Mouse (Mus musculus): ENCODE measurements around the gene Bmp6. TPM values are rescaled to one million over a fixed set of nuclear protein-coding genes. Genes with fewer than 3 reads are reported as not detected.

The Bmp6 gene
- polyA plus RNA-seq (2014; fragmentation: Nextera tagmentation; extraction: Ambion mirVana), result 0.27 and 0.57 TPM in 2 replicates

DNA sequence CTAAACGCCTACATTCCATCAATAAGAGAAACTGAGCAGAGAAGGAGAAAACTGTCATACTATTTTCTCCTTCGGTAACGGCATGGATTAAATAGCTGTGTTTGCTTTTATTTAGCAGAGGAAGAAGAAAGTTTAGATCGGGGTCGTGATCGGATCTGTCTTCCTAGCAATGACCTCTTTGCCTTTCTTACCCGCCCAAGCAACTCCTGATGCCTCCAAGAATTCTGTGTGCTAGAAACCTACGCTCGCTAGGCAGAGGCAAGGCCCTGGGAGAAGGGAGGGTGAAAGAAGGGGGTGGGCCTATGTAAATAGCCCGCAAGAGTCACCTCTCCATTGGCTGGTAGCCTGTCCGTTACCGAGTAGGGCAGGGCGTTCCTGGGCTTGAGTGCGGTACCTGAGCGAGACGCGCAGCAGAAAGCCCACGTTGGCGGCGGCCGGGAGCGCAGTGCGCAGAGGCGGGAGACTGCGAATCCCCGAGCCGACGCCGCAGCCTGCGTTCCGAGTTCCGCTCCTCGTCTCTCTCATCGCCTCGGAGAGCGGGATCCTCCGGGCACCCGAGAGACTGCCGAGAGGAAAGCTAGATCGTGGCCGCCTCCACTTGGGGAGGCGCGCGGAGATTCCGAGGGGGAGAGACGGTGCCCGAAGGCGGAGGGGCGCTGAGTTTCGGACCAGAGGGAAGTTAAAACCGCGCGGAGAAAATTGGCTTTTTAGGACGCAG lies at the start of gene Bmp6:
Bmp6 (plus strand) TSS at position 395 of the 718 bp plus-strand sequence.
- no peaks in the 10 kb centered on the region for H3K36me3 ChIP-seq (ENCODE audit: control insufficient read depth, insufficient read depth, low read length)

GRCm38 (mm10) chr13:38296166-38296565 lies 48.7 kb upstream of the Bmp6 start:
- DNase-seq (ENCODE audit: low spot score), result no peak
- Histone ChIP-seq H3K9ac (ENCODE audit: low read depth, low read length) (no peak overlapping the region), H3K4me3 (ENCODE audit: low read depth, low read length) (no peak overlapping the region), H3K27me3 (replicated peaks; ENCODE audit: control insufficient read depth, insufficient read depth, low read length) (no peaks in the 10 kb centered on the region), H3K4me1 (replicated peaks; ENCODE audit: control insufficient read depth, insufficient read depth, low read length) (no peaks in the 10 kb centered on the region), H3K9me3 (ENCODE audit: control insufficient read depth, low read length) (no peaks in the 10 kb centered on the region), H3K4me2 (no peak overlapping the region), H3K36me3 (ENCODE audit: control insufficient read depth, insufficient read depth, low read length) (no peaks in the 10 kb centered on the region), H3K27ac (ENCODE audit: low read depth, low read length) (no peak overlapping the region)
- 70% methylated on average over 8 of the region's 8 CpGs for WGBS
- no peak for ATAC-seq (replicated peaks; ENCODE audit: low FRiP score)

More for the DNA sequence above, at the start of gene Bmp6:
- Histone ChIP-seq H3K9me3 (ENCODE audit: control insufficient read depth, low read length) (no peaks in the 10 kb centered on the region), H3K9ac (ENCODE audit: low read depth, low read length) (no peak within 1 kb of the TSS), H3K27me3 (replicated peaks; ENCODE audit: control insufficient read depth, insufficient read depth, low read length) (peaks cover 53% of the 10 kb centered on the region), H3K4me1 (replicated peaks; ENCODE audit: control insufficient read depth, insufficient read depth, low read length) (0 out of 2 replicates have a peak, but pooled peaks cover 4% of the 10 kb centered on the region), H3K4me3 (ENCODE audit: low read depth, low read length) (peak within 1 kb of the TSS; percentile 47), H3K27ac (ENCODE audit: low read depth, low read length) (no peak within 1 kb of the TSS), H3K4me2 (peak within 1 kb of the TSS; percentile 75)
- 3% methylated on average over 54 of the region's 54 CpGs for WGBS
- peak; percentile 69 for DNase-seq (ENCODE audit: low spot score)
- ATAC-seq (replicated peaks; ENCODE audit: low FRiP score), result peak; percentile 76

GRCm38 (mm10) chr13:38296601-38297000 lies 48.3 kb upstream of the Bmp6 start:
- ATAC-seq (replicated peaks; ENCODE audit: low FRiP score), result no peak

GRCm38 (mm10) chr13:38311125-38311524 lies 33.8 kb upstream of the Bmp6 start:
- DNase-seq (ENCODE audit: low spot score) (no peak), ATAC-seq (replicated peaks; ENCODE audit: low FRiP score) (no peak)
- 76% methylated on average over 3 of the region's 3 CpGs for WGBS
- Histone ChIP-seq H3K4me2 (no peak overlapping the region), H3K9me3 (ENCODE audit: control insufficient read depth, low read length) (no peaks in the 10 kb centered on the region), H3K4me1 (replicated peaks; ENCODE audit: control insufficient read depth, insufficient read depth, low read length) (no peaks in the 10 kb centered on the region), H3K9ac (ENCODE audit: low read depth, low read length) (no peak overlapping the region), H3K4me3 (ENCODE audit: low read depth, low read length) (no peak overlapping the region), H3K36me3 (ENCODE audit: control insufficient read depth, insufficient read depth, low read length) (no peaks in the 10 kb centered on the region), H3K27ac (ENCODE audit: low read depth, low read length) (no peak overlapping the region), H3K27me3 (replicated peaks; ENCODE audit: control insufficient read depth, insufficient read depth, low read length) (no peaks in the 10 kb centered on the region)

More at GRCm38 (mm10) chr13:38296601-38297000, 48.3 kb upstream of the Bmp6 start:
- H3K27ac ChIP-seq (ENCODE audit: low read depth, low read length), result no peak overlapping the region
- H3K4me3 ChIP-seq (ENCODE audit: low read depth, low read length), result no peak overlapping the region
- H3K9me3 ChIP-seq (ENCODE audit: control insufficient read depth, low read length), result no peaks in the 10 kb centered on the region
- H3K27me3 ChIP-seq (replicated peaks; ENCODE audit: control insufficient read depth, insufficient read depth, low read length), result no peaks in the 10 kb centered on the region
- DNase-seq (ENCODE audit: low spot score), result no peak
- no peak overlapping the region for H3K9ac ChIP-seq (ENCODE audit: low read depth, low read length)
- no peaks in the 10 kb centered on the region for H3K4me1 ChIP-seq (replicated peaks; ENCODE audit: control insufficient read depth, insufficient read depth, low read length)
- H3K4me2 ChIP-seq, result no peak overlapping the region
- WGBS, result 51% methylated on average over 8 of the region's 8 CpGs
- no peaks in the 10 kb centered on the region for H3K36me3 ChIP-seq (ENCODE audit: control insufficient read depth, insufficient read depth, low read length)

DNA sequence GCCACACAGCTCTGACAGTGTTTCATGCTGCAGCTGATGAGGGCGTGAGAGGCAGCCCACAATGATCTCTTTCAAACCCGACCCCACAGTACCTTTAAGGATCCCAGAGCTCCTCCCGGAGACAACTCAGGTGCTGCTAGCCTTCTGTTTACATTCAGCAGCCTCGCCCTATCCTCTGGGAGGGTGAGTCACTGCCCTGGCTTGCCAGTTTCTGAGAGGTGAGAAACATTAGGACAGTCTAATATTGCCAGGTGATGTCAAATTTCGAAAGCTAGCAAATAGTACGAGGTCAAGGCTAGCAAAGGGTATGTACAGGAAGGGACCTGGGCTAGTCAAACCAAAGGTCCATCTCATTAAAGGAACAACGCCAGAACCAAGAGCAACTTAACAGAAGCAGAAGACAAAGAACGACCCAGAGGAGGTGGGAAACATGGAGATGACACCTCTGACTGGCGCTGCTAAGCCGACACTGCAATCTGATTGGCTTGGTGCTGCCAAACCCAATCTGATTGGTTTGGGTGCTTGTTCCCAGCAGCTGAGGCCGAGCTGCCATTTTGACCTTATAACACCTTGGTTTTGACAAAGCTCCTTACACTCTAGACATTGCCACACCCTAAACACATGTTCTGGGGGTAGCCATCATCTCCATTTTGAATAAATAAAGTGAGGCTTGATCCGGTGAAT lies 32.4 kb upstream of the Bmp6 start:
- ATAC-seq (replicated peaks; ENCODE audit: low FRiP score), result no peak
- WGBS, result 74% methylated on average over 12 of the region's 12 CpGs
- no peaks in the 10 kb centered on the region for H3K36me3 ChIP-seq (ENCODE audit: control insufficient read depth, insufficient read depth, low read length)
- no peak overlapping the region for H3K9ac ChIP-seq (ENCODE audit: low read depth, low read length)
- H3K4me3 ChIP-seq (ENCODE audit: low read depth, low read length), result no peak overlapping the region
- no peaks in the 10 kb centered on the region for H3K27me3 ChIP-seq (replicated peaks; ENCODE audit: control insufficient read depth, insufficient read depth, low read length)
- H3K4me2 ChIP-seq, result no peak overlapping the region
- DNase-seq (ENCODE audit: low spot score), result no peak
- H3K27ac ChIP-seq (ENCODE audit: low read depth, low read length), result no peak overlapping the region
- no peaks in the 10 kb centered on the region for H3K9me3 ChIP-seq (ENCODE audit: control insufficient read depth, low read length)
- H3K4me1 ChIP-seq (replicated peaks; ENCODE audit: control insufficient read depth, insufficient read depth, low read length), result no peaks in the 10 kb centered on the region

- H3K27ac ChIP-seq (ENCODE audit: low read depth, low read length), result no peak overlapping the region
- ATAC-seq (replicated peaks; ENCODE audit: low FRiP score), result no peak
- no peaks in the 10 kb centered on the region for H3K4me1 ChIP-seq (replicated peaks; ENCODE audit: control insufficient read depth, insufficient read depth, low read length)
- WGBS, result 75% methylated on average over 7 of the region's 7 CpGs
- H3K9ac ChIP-seq (ENCODE audit: low read depth, low read length), result no peak overlapping the region
- no peak for DNase-seq (ENCODE audit: low spot score)
- no peaks in the 10 kb centered on the region for H3K36me3 ChIP-seq (ENCODE audit: control insufficient read depth, insufficient read depth, low read length)
- no peak overlapping the region for H3K4me3 ChIP-seq (ENCODE audit: low read depth, low read length)
- no peaks in the 10 kb centered on the region for H3K9me3 ChIP-seq (ENCODE audit: control insufficient read depth, low read length)
- H3K4me2 ChIP-seq, result no peak overlapping the region
- no peaks in the 10 kb centered on the region for H3K27me3 ChIP-seq (replicated peaks; ENCODE audit: control insufficient read depth, insufficient read depth, low read length)
These were observed 30.3 kb upstream of the Bmp6 start for GRCm38 (mm10) chr13:38314590-38314989.

DNA sequence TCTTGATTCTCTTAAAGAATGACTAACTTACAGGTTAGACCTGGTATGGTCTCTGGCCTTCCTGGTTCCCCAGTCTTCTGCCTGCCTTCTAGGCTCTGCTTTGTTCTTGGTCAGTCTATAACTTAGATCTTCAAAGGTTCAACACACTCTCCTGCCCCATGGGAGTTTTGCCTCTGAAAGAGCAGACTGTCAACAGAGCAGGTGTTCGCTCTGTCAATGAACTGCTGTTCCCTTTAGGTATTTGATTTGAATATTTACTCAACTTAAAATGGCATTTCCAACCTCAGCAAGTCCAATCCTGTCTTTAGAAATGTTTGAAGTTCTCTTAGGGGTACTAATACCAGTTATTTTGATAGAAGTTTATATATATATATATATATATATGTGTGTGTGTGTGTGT lies 26.5 kb upstream of the Bmp6 start:
- no peak overlapping the region for H3K27ac ChIP-seq (ENCODE audit: low read depth, low read length)
- ATAC-seq (replicated peaks; ENCODE audit: low FRiP score), result no peak
- no peak for DNase-seq (ENCODE audit: low spot score)
- no peak overlapping the region for H3K4me2 ChIP-seq
- WGBS, result 94% methylated on average over 1 of the region's 1 CpGs
- H3K4me3 ChIP-seq (ENCODE audit: low read depth, low read length), result no peak overlapping the region
- H3K4me1 ChIP-seq (replicated peaks; ENCODE audit: control insufficient read depth, insufficient read depth, low read length), result no peaks in the 10 kb centered on the region
- no peaks in the 10 kb centered on the region for H3K27me3 ChIP-seq (replicated peaks; ENCODE audit: control insufficient read depth, insufficient read depth, low read length)
- no peak overlapping the region for H3K9ac ChIP-seq (ENCODE audit: low read depth, low read length)
- no peaks in the 10 kb centered on the region for H3K9me3 ChIP-seq (ENCODE audit: control insufficient read depth, low read length)
- H3K36me3 ChIP-seq (ENCODE audit: control insufficient read depth, insufficient read depth, low read length), result no peaks in the 10 kb centered on the region

DNA sequence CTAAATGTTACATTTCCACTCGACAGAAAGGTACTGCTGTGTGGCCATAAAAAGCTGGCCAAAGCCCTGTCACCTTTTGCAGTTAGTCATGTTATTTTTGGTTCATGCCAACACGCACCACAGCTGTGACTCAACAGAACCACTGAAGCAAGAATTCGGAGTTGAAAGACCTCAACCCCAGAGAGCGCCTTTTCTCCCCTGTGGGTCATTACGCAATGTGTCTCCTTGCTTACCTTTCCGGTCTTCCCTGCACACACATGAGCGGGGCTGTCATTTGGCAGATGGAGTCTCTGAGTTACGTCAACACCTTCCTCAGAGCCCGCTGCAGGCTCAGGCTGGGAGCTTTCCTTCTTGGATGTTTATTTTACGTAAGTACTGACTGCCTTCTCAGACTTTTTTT lies 24.6 kb upstream of the Bmp6 start:
- no peaks in the 10 kb centered on the region for H3K4me1 ChIP-seq (replicated peaks; ENCODE audit: control insufficient read depth, insufficient read depth, low read length)
- no peak overlapping the region for H3K9ac ChIP-seq (ENCODE audit: low read depth, low read length)
- H3K36me3 ChIP-seq (ENCODE audit: control insufficient read depth, insufficient read depth, low read length), result no peaks in the 10 kb centered on the region
- 60% methylated on average over 10 of the region's 10 CpGs for WGBS
- ATAC-seq (replicated peaks; ENCODE audit: low FRiP score) (no peak), DNase-seq (ENCODE audit: low spot score) (no peak)
- H3K4me3 ChIP-seq (ENCODE audit: low read depth, low read length), result no peak overlapping the region
- no peaks in the 10 kb centered on the region for H3K9me3 ChIP-seq (ENCODE audit: control insufficient read depth, low read length)
- no peaks in the 10 kb centered on the region for H3K27me3 ChIP-seq (replicated peaks; ENCODE audit: control insufficient read depth, insufficient read depth, low read length)
- no peak overlapping the region for H3K27ac ChIP-seq (ENCODE audit: low read depth, low read length)
- H3K4me2 ChIP-seq, result no peak overlapping the region

GRCm38 (mm10) chr13:38324452-38324851 lies 20.5 kb upstream of the Bmp6 start:
- Histone ChIP-seq H3K9me3 (ENCODE audit: control insufficient read depth, low read length) (no peaks in the 10 kb centered on the region), H3K36me3 (ENCODE audit: control insufficient read depth, insufficient read depth, low read length) (no peaks in the 10 kb centered on the region), H3K4me1 (replicated peaks; ENCODE audit: control insufficient read depth, insufficient read depth, low read length) (no peaks in the 10 kb centered on the region), H3K9ac (ENCODE audit: low read depth, low read length) (no peak overlapping the region), H3K4me3 (ENCODE audit: low read depth, low read length) (no peak overlapping the region), H3K27me3 (replicated peaks; ENCODE audit: control insufficient read depth, insufficient read depth, low read length) (no peaks in the 10 kb centered on the region), H3K4me2 (no peak overlapping the region), H3K27ac (ENCODE audit: low read depth, low read length) (no peak overlapping the region)
- WGBS, result 51% methylated on average over 10 of the region's 10 CpGs
- DNase-seq (ENCODE audit: low spot score), result no peak
- no peak for ATAC-seq (replicated peaks; ENCODE audit: low FRiP score)

Data from liver, embryonic 11.5 days (tissue).